Mouse (Mus musculus): ENCODE results near the gene Eras.
A peak's percentile ranks its signal among the peaks of the same experiment; 100 is the strongest.
"Not testable (repeated sequence)": the region's sequence is repeated elsewhere in the genome, so short reads cannot be mapped to it uniquely, and the experiment has no call there.

The Eras gene

DNA sequence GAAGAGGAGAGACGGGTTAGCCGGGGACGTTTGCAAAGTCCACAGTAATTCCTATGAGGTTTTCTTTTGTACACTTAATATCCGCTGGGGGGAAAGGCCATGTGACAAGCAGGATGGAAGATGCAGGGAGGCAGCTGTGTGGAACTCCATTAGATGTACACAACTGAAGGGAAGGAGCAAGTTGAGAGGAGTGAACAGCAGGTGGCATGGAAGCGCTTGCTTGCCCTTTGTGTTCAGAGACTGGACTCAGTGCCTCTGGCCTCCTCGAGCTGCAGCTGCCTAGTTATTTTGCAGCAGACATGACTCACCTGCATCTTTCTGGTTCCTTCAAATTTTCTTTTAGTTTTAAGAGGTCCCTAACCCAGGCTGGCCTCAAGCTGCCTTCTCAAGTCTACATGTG lies 17.9 kb downstream of the Eras start:
- DNase-seq (ENCODE audit: low spot score), result no peak

DNA sequence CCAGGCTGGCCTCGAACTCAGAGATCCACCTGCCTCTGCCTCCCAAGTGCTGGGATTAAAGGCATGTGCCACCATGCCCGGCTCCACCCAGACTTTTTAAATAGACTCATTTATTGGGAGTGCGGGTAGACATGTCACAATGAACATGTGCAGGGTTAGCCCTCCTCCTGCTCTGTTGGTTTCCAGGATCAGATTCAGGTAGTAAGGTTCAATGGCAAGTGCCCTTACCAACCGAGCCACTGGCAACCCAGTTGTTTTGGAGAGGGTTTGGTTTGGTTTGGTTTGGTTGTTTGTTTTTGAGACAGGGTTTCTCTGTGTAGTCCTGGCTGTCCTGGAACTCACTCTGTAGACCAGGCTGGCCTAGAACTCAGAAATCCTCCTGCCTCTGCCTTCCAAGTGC lies 19.2 kb downstream of the Eras start, which contains the start of gene Gm10490:
Gene Gm10490, plus strand, starts transcription at position 301 of the 400 bp plus-strand sequence.
- not testable (repeated sequence) for DNase-seq (ENCODE audit: low spot score)

DNA sequence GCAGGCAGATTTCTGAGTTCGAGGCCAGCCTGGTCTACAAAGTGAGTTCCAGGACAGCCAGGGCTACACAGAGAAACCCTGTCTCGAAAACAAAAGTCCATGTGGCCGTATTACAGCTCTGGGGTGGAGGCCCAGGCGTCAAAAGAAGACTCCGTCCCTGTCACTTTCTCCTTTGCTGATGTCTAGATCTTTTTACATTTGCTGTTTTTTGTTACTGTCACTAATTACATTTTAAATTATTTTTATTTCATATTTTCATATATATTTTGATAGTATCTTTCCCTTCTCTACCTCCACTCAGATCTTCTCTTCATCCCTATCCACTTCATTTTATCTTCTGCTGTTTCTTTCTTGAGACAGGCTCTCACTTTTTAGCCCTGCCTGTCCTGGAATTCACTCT lies 20.7 kb downstream of the Eras start, which contains the start of gene Gm10491:
Gene Gm10491, minus strand, starts transcription at position 101 of the 400 bp plus-strand sequence.
- no peak for DNase-seq (ENCODE audit: low spot score)

DNA sequence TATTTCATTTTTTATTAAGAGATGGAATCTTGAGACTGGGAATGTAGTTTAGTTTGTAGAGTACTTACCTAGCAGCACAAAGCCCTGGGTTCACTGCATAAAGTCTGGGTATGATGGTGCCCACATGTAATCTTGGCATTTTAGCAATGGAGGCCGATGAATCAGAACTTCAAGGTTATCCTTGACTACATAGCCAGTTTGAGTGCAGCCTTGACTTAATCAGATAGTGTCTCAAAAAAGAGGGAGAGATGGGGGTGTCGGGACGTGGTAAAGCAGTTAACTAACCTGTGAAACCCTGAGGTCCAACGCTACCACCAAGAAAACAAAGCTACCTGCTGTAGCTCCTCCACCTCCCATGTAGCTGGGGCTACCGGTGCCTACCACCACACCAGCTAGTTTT lies 24.0 kb downstream of the Eras start:
- DNase-seq (ENCODE audit: low spot score), result no peak

DNA sequence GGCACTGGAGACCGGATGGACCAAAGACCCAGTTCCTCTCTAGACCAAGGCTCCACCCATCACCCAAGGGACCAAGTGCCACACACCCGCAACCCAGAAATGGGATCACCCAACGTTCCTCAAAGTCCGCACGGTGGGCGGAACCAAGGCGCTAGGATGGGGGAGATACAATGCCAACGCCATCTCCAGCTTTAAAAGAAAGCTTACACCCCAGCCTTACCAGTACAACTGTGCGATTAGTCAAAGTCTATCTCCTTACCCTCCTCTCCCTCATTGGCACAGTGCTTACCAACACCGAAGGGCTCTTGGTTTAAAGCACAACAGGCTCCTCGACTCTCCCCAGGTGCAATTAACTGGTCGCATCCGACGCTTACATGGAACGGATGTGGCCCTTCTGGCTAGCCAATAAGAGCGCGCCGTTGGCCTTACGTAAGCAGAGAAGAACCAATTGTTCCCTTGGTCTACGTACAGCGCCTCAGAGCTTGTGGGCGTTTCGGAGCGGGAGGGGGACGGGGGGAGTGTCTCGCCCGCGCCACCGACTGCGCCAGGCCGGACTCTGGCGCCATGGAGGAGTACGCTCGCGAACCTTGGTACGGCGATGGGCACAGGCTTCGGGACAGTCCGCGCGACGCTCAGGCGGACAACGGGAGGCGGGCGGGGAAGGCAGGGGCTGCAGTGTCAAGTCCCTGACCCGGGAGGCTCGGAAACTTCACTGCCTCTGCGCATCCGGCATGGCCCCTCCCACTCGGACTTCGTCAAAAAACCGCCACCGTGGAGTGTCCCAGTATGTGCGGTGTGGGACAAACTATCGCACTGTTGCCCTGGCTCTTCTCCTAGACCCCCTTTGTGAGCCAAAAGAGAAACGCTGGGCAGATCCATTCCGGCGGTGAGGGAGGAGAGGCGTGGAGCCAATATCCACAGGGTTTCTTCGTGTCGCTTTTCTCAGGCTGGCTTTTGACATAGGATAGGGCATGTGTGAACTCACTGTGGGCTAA lies 29.2 kb downstream of the Eras start, which contains the start of the genes Pqbp1 and Timm17b:
Gene Pqbp1, minus strand, starts transcription at position 390 of the 995 bp plus-strand sequence.
Gene Timm17b, plus strand, starts transcription at position 478 of the 995 bp plus-strand sequence.
- peak; percentile 87 for DNase-seq (ENCODE audit: low spot score)

DNA sequence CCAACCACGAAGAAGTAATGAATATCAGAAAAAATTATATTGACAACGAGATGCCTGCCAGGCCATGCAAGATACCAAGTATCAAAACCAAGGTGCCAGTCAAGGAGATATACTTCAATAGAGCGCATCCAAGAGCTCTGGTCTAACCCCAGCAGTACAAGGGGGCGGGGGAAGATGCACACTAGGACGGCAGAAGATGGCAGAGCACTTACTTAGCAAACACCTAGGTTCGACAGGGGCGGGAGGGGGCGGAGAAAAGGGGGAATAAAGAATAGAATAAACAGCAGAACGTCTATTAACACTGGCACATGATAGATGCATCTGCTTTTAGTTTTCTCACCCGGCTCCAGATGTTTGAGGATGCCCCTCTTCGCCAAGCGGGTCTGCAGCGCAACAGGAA lies 30.2 kb downstream of the Eras start:
- no peak for DNase-seq (ENCODE audit: low spot score)

DNA sequence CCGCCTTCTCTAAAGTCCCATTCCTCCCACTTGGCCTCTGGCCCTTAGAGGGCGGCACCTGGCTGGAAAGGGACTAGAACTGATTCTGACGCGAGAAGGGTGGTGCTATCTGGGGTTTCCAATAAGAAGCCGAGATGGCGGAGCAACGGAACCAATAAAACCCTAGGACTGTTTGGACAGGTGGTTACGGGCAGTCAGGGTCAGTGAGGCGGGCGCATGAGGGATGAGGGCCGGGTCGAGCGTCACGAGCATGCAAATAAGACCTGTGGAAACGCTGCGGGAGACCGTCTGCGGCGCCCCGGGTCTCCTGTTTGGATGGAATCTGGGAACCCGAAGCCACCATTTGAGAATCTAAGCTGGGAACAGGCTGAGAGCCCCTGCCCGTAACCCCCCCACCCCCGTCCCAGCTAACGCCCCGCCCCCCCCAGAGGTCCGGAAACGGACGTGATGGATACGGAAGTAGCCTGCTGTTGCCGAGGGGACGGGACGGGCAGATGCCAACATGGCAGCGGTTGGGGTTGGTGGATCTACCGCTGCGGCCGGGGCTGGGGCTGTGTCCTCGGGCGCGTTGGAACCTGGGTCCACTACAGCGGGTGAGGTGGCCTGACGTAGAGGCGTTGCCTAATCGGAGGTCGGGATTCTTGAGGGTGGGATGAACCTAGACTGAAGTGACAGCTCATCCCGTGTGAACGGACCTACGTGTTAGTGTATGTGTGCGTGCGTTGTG lies 44.4 kb downstream of the Eras start, which contains the start of gene Slc35a2:
Gene Slc35a2, plus strand, starts transcription at position 188 of the 727 bp plus-strand sequence.
- peak; percentile 77 for DNase-seq (ENCODE audit: low spot score)

DNA sequence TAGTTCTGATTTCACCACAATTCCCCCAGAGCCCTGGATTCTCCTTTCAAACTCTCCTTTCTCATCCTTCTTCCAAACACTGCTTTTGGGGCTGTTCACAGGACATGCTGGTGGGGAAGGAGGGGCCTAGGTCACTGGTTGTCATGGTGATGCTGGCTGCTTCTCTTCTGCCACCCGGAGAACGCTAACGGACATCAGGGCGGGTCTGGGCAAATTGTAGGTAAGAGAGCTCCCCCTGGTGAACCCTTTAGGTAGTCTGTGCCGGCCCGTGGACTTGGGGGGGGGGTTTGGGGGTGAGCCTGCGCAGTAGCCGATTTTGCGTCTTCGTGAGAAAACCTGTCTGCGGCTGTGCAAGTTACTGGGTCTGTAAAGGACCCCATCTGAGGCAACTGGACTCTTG lies 48.6 kb downstream of the Eras start:
- DNase-seq (ENCODE audit: low spot score), result peak; percentile 82

DNA sequence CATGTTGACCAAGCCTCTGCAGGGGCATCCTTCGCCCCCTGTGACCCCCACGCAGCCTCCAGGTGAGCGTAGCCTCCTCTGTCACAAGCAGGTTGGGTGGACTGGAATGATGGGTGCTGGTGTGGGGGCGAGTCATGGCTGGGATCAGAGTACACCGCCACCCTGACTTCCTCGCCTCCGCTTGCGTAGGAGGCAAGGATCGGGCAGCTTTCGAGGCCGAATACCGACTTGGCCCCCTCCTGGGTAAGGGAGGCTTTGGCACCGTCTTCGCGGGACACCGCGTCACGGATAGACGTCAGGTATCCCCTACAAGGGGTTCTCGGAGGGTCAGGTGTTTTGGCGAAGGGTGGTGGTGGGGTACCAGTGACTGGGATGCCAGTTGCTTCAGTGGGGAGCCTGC lies 49.9 kb downstream of the Eras start:
- DNase-seq (ENCODE audit: low spot score), result peak; percentile 3

DNA sequence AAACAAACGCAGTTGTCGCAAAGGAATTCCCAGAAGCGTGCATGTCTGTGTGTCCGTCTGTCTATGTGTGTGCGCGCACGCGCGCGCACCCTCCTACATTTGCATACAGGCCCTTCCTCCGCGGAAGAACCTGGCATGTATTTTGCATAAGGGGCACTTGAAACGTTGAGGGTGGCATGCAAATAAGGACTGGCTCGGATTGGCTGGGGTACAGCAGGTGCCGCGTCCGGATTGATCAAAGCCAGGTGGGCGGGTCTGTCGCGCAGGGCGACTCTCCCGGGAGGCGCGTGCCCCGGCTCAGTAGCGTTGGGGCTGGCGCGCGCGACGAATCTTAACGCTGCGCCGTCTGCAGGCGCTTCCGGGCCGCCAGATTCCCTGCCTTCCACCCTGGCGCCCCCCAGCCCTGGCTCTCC lies 50.4 kb downstream of the Eras start, which contains the start of gene Pim2:
Gene Pim2, plus strand, starts transcription at position 256 of the 413 bp plus-strand sequence.
- peak; percentile 78 for DNase-seq (ENCODE audit: low spot score)

Data from retina, embryonic 14.5 days (tissue).